Mouse (Mus musculus): ENCODE results near the gene Pank1. TPM values are rescaled to one million over a fixed set of nuclear protein-coding genes. Genes with fewer than 3 reads are reported as not detected.

Pank1 gene
- polyA plus RNA-seq, 1 experiment from 2014 or later = 10.8 TPM

GRCm38 (mm10) chr19:34886324-34886723, 7.1 kb upstream of the Pank1 start:
- no peaks in the 10 kb centered on the region for H3K36me3 ChIP-seq (ENCODE audit: control insufficient read depth, insufficient read depth, low read length)
- no peaks in the 10 kb centered on the region for H3K9me3 ChIP-seq (ENCODE audit: control insufficient read depth, low read length)
- no peaks in the 10 kb centered on the region for H3K27me3 ChIP-seq (ENCODE audit: control insufficient read depth, insufficient read depth, low read length)
- no peak overlapping the region for H3K27ac ChIP-seq (replicated peaks; ENCODE audit: low read depth, low read length)
- H3K4me3 ChIP-seq (ENCODE audit: low read depth, low read length) = no peak overlapping the region
- 91% methylated on average over 4 of the region's 4 CpGs for WGBS
- no peak overlapping the region for H3K4me2 ChIP-seq (ENCODE audit: low read depth, severe bottlenecking)
- DNase-seq (ENCODE audit: low spot score) (no peak), ATAC-seq (ENCODE audit: insufficient number of reproducible peaks, low FRiP score, low TSS enrichment, low read depth) (no peak)
- no peaks in the 10 kb centered on the region for H3K4me1 ChIP-seq (ENCODE audit: control insufficient read depth, insufficient read depth, low read length)
- H3K9ac ChIP-seq (ENCODE audit: low read length) = no peak overlapping the region

- no peak overlapping the region for H3K9ac ChIP-seq (ENCODE audit: low read length)
- H3K36me3 ChIP-seq (ENCODE audit: control insufficient read depth, insufficient read depth, low read length) = no peaks in the 10 kb centered on the region
- ATAC-seq (ENCODE audit: insufficient number of reproducible peaks, low FRiP score, low TSS enrichment, low read depth) (no peak), DNase-seq (ENCODE audit: low spot score) (no peak)
- H3K27me3 ChIP-seq (ENCODE audit: control insufficient read depth, insufficient read depth, low read length) = no peaks in the 10 kb centered on the region
- 76% methylated on average over 3 of the region's 3 CpGs for WGBS
- H3K27ac ChIP-seq (replicated peaks; ENCODE audit: low read depth, low read length) = no peak overlapping the region
- H3K9me3 ChIP-seq (ENCODE audit: control insufficient read depth, low read length) = no peaks in the 10 kb centered on the region
- H3K4me2 ChIP-seq (ENCODE audit: low read depth, severe bottlenecking) = no peak overlapping the region
- no peak overlapping the region for H3K4me3 ChIP-seq (ENCODE audit: low read depth, low read length)
- 0 out of 2 replicates have a peak, but pooled peaks cover 4% of the 10 kb centered on the region for H3K4me1 ChIP-seq (ENCODE audit: control insufficient read depth, insufficient read depth, low read length)
These were observed 4.4 kb upstream of the Pank1 start for GRCm38 (mm10) chr19:34883526-34884224.

GRCm38 (mm10) chr19:34882443-34882842, 3.2 kb upstream of the Pank1 start:
- H3K4me2 ChIP-seq (ENCODE audit: low read depth, severe bottlenecking) = no peak overlapping the region
- no peak overlapping the region for H3K4me3 ChIP-seq (ENCODE audit: low read depth, low read length)
- H3K27me3 ChIP-seq (ENCODE audit: control insufficient read depth, insufficient read depth, low read length) = no peaks in the 10 kb centered on the region
- no peak overlapping the region for H3K27ac ChIP-seq (replicated peaks; ENCODE audit: low read depth, low read length)
- H3K9me3 ChIP-seq (ENCODE audit: control insufficient read depth, low read length) = no peaks in the 10 kb centered on the region
- no peak for DNase-seq (ENCODE audit: low spot score)
- H3K36me3 ChIP-seq (ENCODE audit: control insufficient read depth, insufficient read depth, low read length) = no peaks in the 10 kb centered on the region
- no peak overlapping the region for H3K9ac ChIP-seq (ENCODE audit: low read length)
- 0 out of 2 replicates have a peak, but pooled peaks cover 4% of the 10 kb centered on the region for H3K4me1 ChIP-seq (ENCODE audit: control insufficient read depth, insufficient read depth, low read length)
- no peak for ATAC-seq (ENCODE audit: insufficient number of reproducible peaks, low FRiP score, low TSS enrichment, low read depth)
- 84% methylated on average over 2 of the region's 2 CpGs for WGBS

GRCm38 (mm10) chr19:34881160-34881559, 1.9 kb upstream of the Pank1 start:
- WGBS = 81% methylated on average over 5 of the region's 5 CpGs
- DNase-seq (ENCODE audit: low spot score) = no peak

GRCm38 (mm10) chr19:34879624-34880023, 369 bp upstream of the Pank1 start:
- Histone ChIP-seq H3K4me3 (ENCODE audit: low read depth, low read length) (peak overlapping the region; percentile 80), H3K27ac (replicated peaks; ENCODE audit: low read depth, low read length) (no peak overlapping the region), H3K27me3 (ENCODE audit: control insufficient read depth, insufficient read depth, low read length) (no peaks in the 10 kb centered on the region), H3K4me1 (ENCODE audit: control insufficient read depth, insufficient read depth, low read length) (0 out of 2 replicates have a peak, but pooled peaks cover 4% of the 10 kb centered on the region), H3K36me3 (ENCODE audit: control insufficient read depth, insufficient read depth, low read length) (no peaks in the 10 kb centered on the region), H3K9ac (ENCODE audit: low read length) (peak overlapping the region; percentile 96), H3K4me2 (ENCODE audit: low read depth, severe bottlenecking) (peak overlapping the region; percentile 71), H3K9me3 (ENCODE audit: control insufficient read depth, low read length) (no peaks in the 10 kb centered on the region)
- DNase-seq (ENCODE audit: low spot score) (no peak), ATAC-seq (ENCODE audit: insufficient number of reproducible peaks, low FRiP score, low TSS enrichment, low read depth) (no peak)
- WGBS = 28% methylated on average over 6 of the region's 6 CpGs

More at GRCm38 (mm10) chr19:34881160-34881559, 1.9 kb upstream of the Pank1 start:
- no peak overlapping the region for H3K9ac ChIP-seq (ENCODE audit: low read length)
- H3K36me3 ChIP-seq (ENCODE audit: control insufficient read depth, insufficient read depth, low read length) = no peaks in the 10 kb centered on the region
- H3K27ac ChIP-seq (replicated peaks; ENCODE audit: low read depth, low read length) = no peak overlapping the region
- no peaks in the 10 kb centered on the region for H3K27me3 ChIP-seq (ENCODE audit: control insufficient read depth, insufficient read depth, low read length)
- ATAC-seq (ENCODE audit: insufficient number of reproducible peaks, low FRiP score, low TSS enrichment, low read depth) = no peak
- H3K4me1 ChIP-seq (ENCODE audit: control insufficient read depth, insufficient read depth, low read length) = 0 out of 2 replicates have a peak, but pooled peaks cover 4% of the 10 kb centered on the region
- H3K4me3 ChIP-seq (ENCODE audit: low read depth, low read length) = no peak overlapping the region
- H3K4me2 ChIP-seq (ENCODE audit: low read depth, severe bottlenecking) = no peak overlapping the region
- H3K9me3 ChIP-seq (ENCODE audit: control insufficient read depth, low read length) = no peaks in the 10 kb centered on the region

- Histone ChIP-seq H3K27ac (replicated peaks; ENCODE audit: low read depth, low read length) (peak overlapping the region; percentile 95), H3K9ac (ENCODE audit: low read length) (peak overlapping the region; percentile 96), H3K4me1 (ENCODE audit: control insufficient read depth, insufficient read depth, low read length) (0 out of 2 replicates have a peak, but pooled peaks cover 4% of the 10 kb centered on the region), H3K4me3 (ENCODE audit: low read depth, low read length) (peak overlapping the region; percentile 80), H3K27me3 (ENCODE audit: control insufficient read depth, insufficient read depth, low read length) (no peaks in the 10 kb centered on the region), H3K9me3 (ENCODE audit: control insufficient read depth, low read length) (no peaks in the 10 kb centered on the region), H3K36me3 (ENCODE audit: control insufficient read depth, insufficient read depth, low read length) (no peaks in the 10 kb centered on the region), H3K4me2 (ENCODE audit: low read depth, severe bottlenecking) (peak overlapping the region; percentile 71)
- DNase-seq (ENCODE audit: low spot score) (peak; percentile 87), ATAC-seq (ENCODE audit: insufficient number of reproducible peaks, low FRiP score, low TSS enrichment, low read depth) (peak; percentile 95)
- under 1% methylated on average over 45 of the region's 45 CpGs for WGBS
These were observed 1.2 kb downstream of the Pank1 start for GRCm38 (mm10) chr19:34877898-34878602.

- Histone ChIP-seq H3K9ac (ENCODE audit: low read length) (no peak overlapping the region), H3K36me3 (ENCODE audit: control insufficient read depth, insufficient read depth, low read length) (no peaks in the 10 kb centered on the region), H3K4me1 (ENCODE audit: control insufficient read depth, insufficient read depth, low read length) (0 out of 2 replicates have a peak, but pooled peaks cover 4% of the 10 kb centered on the region), H3K27ac (replicated peaks; ENCODE audit: low read depth, low read length) (no peak overlapping the region), H3K4me2 (ENCODE audit: low read depth, severe bottlenecking) (no peak overlapping the region), H3K4me3 (ENCODE audit: low read depth, low read length) (no peak overlapping the region), H3K9me3 (ENCODE audit: control insufficient read depth, low read length) (no peaks in the 10 kb centered on the region), H3K27me3 (ENCODE audit: control insufficient read depth, insufficient read depth, low read length) (no peaks in the 10 kb centered on the region)
- ATAC-seq (ENCODE audit: insufficient number of reproducible peaks, low FRiP score, low TSS enrichment, low read depth) = no peak
- WGBS = 80% methylated on average over 7 of the region's 7 CpGs
- no peak for DNase-seq (ENCODE audit: low spot score)
These were observed 2.6 kb downstream of the Pank1 start for GRCm38 (mm10) chr19:34876676-34877075.

GRCm38 (mm10) chr19:34869375-34869774, 9.9 kb downstream of the Pank1 start:
- H3K27me3 ChIP-seq (ENCODE audit: control insufficient read depth, insufficient read depth, low read length) = no peaks in the 10 kb centered on the region
- no peaks in the 10 kb centered on the region for H3K9me3 ChIP-seq (ENCODE audit: control insufficient read depth, low read length)
- H3K36me3 ChIP-seq (ENCODE audit: control insufficient read depth, insufficient read depth, low read length) = no peaks in the 10 kb centered on the region
- no peak overlapping the region for H3K9ac ChIP-seq (ENCODE audit: low read length)
- H3K4me3 ChIP-seq (ENCODE audit: low read depth, low read length) = no peak overlapping the region
- DNase-seq (ENCODE audit: low spot score) (no peak), ATAC-seq (ENCODE audit: insufficient number of reproducible peaks, low FRiP score, low TSS enrichment, low read depth) (no peak)
- H3K4me1 ChIP-seq (ENCODE audit: control insufficient read depth, insufficient read depth, low read length) = 0 out of 2 replicates have a peak, but pooled peaks cover 7% of the 10 kb centered on the region
- WGBS = 87% methylated on average over 3 of the region's 3 CpGs
- H3K27ac ChIP-seq (replicated peaks; ENCODE audit: low read depth, low read length) = no peak overlapping the region
- H3K4me2 ChIP-seq (ENCODE audit: low read depth, severe bottlenecking) = no peak overlapping the region
